Mouse (Mus musculus) neural tube, embryonic 11.5 days (tissue): Measurements from ENCODE around the gene Abhd12b. TPM values are rescaled to one million over a fixed set of nuclear protein-coding genes. Genes with fewer than 3 reads are reported as not detected.

Source experiments
- ATAC-seq: fragments of 200-750 bp; cut with Nextera tagmentation; 2 replicates; pipeline ENCODE4 v1.8.0; 2017; ENCODE audit warnings: moderate number of reproducible peaks, mild to moderate bottlenecking, moderate TSS enrichment, moderate library complexity; ENCODE audit not compliant: insufficient read depth, low FRiP score, low TSS enrichment
- DNase-seq: peaks from one replicate; pipeline ENCODE4 v3.0.0-alpha.2; 2015; ENCODE audit warnings: low spot score
- H3K27ac ChIP-seq: fragments of 300-500 bp; sonication (generic); 2 replicates; pipeline ENCODE4 v1.5.1; 2014; ENCODE audit warnings: low read depth, mild to moderate bottlenecking, low read length
- H3K27me3 ChIP-seq: fragments of 300-500 bp; sonication (generic); 2 replicates; pipeline ENCODE4 v1.6.1; 2014; ENCODE audit warnings: mild to moderate bottlenecking, low read length, mixed read lengths; ENCODE audit not compliant: control insufficient read depth, insufficient read depth
- H3K36me3 ChIP-seq: fragments of 300-500 bp; sonication (generic); 2 replicates; pipeline ENCODE4 v1.6.1; 2014; ENCODE audit warnings: mild to moderate bottlenecking, low read length, moderate library complexity, mixed read lengths; ENCODE audit not compliant: control insufficient read depth, insufficient read depth
- H3K4me1 ChIP-seq: fragments of 300-500 bp; sonication (generic); 2 replicates; pipeline ENCODE4 v1.6.1; 2014; ENCODE audit warnings: low read length, mixed read lengths; ENCODE audit not compliant: control insufficient read depth, insufficient read depth
- H3K4me2 ChIP-seq: fragments of 300-500 bp; sonication (generic); 2 replicates; pipeline ENCODE4 v1.6.1; 2014; ENCODE audit warnings: low read depth, mild to moderate bottlenecking, moderate library complexity
- H3K4me3 ChIP-seq: fragments of 300-500 bp; sonication (generic); 2 replicates; pipeline ENCODE4 v1.5.1; 2014; ENCODE audit warnings: low read depth, low read length
- H3K9ac ChIP-seq: fragments of 300-500 bp; sonication (generic); 2 replicates; pipeline ENCODE4 v1.6.1; 2014; ENCODE audit warnings: mild to moderate bottlenecking, low read length
- H3K9me3 ChIP-seq: fragments of 300-500 bp; sonication (generic); 2 replicates; pipeline ENCODE4 v1.6.1; 2016; ENCODE audit warnings: low read length; ENCODE audit not compliant: control insufficient read depth
- WGBS: fragments of 180-500 bp; shearing (Covaris S2); extraction: QIAGEN DNeasy Blood & Tissue Kit; methylation state at CpG from one replicate; pipeline ENCODE4 v1.1.7; 2014; 5-methylcytosine and 5-hydroxymethylcytosine counted together
- polyA plus RNA-seq: library from polyadenylated mRNA; unstranded; fragments of >200 nt; fragmentation: Nextera tagmentation; extraction: Ambion mirVana; gene quantifications from 2 replicates; pipeline ENCODE4 v1.2.1, GENCODE M21; 2014

Gene Abhd12b
- polyA plus RNA-seq, 1 experiment from 2014 or later, result not detected

- WGBS, result under 1% methylated on average over 94 of the region's 101 CpGs
- peak overlapping the region; percentile 90 for H3K27ac ChIP-seq
- DNase-seq (peak; percentile 86), ATAC-seq (peak; percentile 83)
- no peaks in the 10 kb centered on the region for H3K27me3 ChIP-seq
- peaks cover 11% of the 10 kb centered on the region for H3K4me1 ChIP-seq
- no peaks in the 10 kb centered on the region for H3K36me3 ChIP-seq
- no peaks in the 10 kb centered on the region for H3K9me3 ChIP-seq
- peak overlapping the region; percentile 89 for H3K9ac ChIP-seq
- peak overlapping the region; percentile 75 for H3K4me2 ChIP-seq
- H3K4me3 ChIP-seq, result peak overlapping the region; percentile 74
Observed at GRCm38 (mm10) chr12:70111367-70112089, 42.4 kb upstream of the Abhd12b start.

- WGBS, result 3% methylated on average over 16 of the region's 16 CpGs
- H3K9ac ChIP-seq, result peak overlapping the region; percentile 89
- peak overlapping the region; percentile 74 for H3K4me3 ChIP-seq
- no peaks in the 10 kb centered on the region for H3K36me3 ChIP-seq
- H3K27ac ChIP-seq, result peak overlapping the region; percentile 90; the same call in 1 of the 2 replicates
- peaks cover 10% of the 10 kb centered on the region for H3K4me1 ChIP-seq
- no peak for DNase-seq
- peak overlapping the region; percentile 75 for H3K4me2 ChIP-seq
- no peak; the same call in 1 of the 2 replicates for ATAC-seq
- H3K27me3 ChIP-seq, result no peaks in the 10 kb centered on the region
- no peaks in the 10 kb centered on the region for H3K9me3 ChIP-seq
Observed at GRCm38 (mm10) chr12:70112090-70112383, 41.9 kb upstream of the Abhd12b start.

GRCm38 (mm10) chr12:70113351-70113750 is 40.6 kb upstream of the Abhd12b start, which contains the start of gene Nin:
Gene Nin (minus strand): TSS chr12:70113717.
- Histone ChIP-seq H3K27ac (no peak within 1 kb of the TSS), H3K9ac (no peak within 1 kb of the TSS), H3K9me3 (no peaks in the 10 kb centered on the region), H3K36me3 (no peaks in the 10 kb centered on the region), H3K27me3 (no peaks in the 10 kb centered on the region), H3K4me2 (no peak within 1 kb of the TSS), H3K4me3 (no peak within 1 kb of the TSS), H3K4me1 (no peaks in the 10 kb centered on the region)
- WGBS, result 55% methylated on average over 11 of the region's 11 CpGs
- DNase-seq, result no peak
- no peak for ATAC-seq

- no peak overlapping the region for H3K4me3 ChIP-seq
- no peaks in the 10 kb centered on the region for H3K27me3 ChIP-seq
- no peak overlapping the region for H3K27ac ChIP-seq
- H3K4me1 ChIP-seq, result no peaks in the 10 kb centered on the region
- H3K9me3 ChIP-seq, result no peaks in the 10 kb centered on the region
- no peak overlapping the region for H3K9ac ChIP-seq
- WGBS, result 90% methylated on average over 10 of the region's 10 CpGs
- DNase-seq (no peak), ATAC-seq (no peak)
- no peaks in the 10 kb centered on the region for H3K36me3 ChIP-seq
- H3K4me2 ChIP-seq, result no peak overlapping the region
Observed at GRCm38 (mm10) chr12:70117146-70117545, 36.8 kb upstream of the Abhd12b start.

GRCm38 (mm10) chr12:70118721-70119345 is 35.1 kb upstream of the Abhd12b start:
- WGBS, result 89% methylated on average over 10 of the region's 10 CpGs
- Histone ChIP-seq H3K4me2 (no peak overlapping the region), H3K4me1 (no peaks in the 10 kb centered on the region), H3K36me3 (no peaks in the 10 kb centered on the region), H3K9ac (no peak overlapping the region), H3K27ac (no peak overlapping the region), H3K9me3 (no peaks in the 10 kb centered on the region), H3K4me3 (no peak overlapping the region), H3K27me3 (no peaks in the 10 kb centered on the region)
- ATAC-seq (no peak), DNase-seq (no peak)

GRCm38 (mm10) chr12:70119552-70119951 is 34.4 kb upstream of the Abhd12b start:
- no peaks in the 10 kb centered on the region for H3K9me3 ChIP-seq
- no peak for ATAC-seq
- DNase-seq, result no peak
- H3K27ac ChIP-seq, result no peak overlapping the region
- no peaks in the 10 kb centered on the region for H3K36me3 ChIP-seq
- WGBS, result 77% methylated on average over 2 of the region's 2 CpGs
- no peaks in the 10 kb centered on the region for H3K4me1 ChIP-seq
- H3K27me3 ChIP-seq, result no peaks in the 10 kb centered on the region
- no peak overlapping the region for H3K4me2 ChIP-seq
- no peak overlapping the region for H3K4me3 ChIP-seq
- no peak overlapping the region for H3K9ac ChIP-seq

GRCm38 (mm10) chr12:70126626-70127025 is 27.3 kb upstream of the Abhd12b start:
- ATAC-seq (no peak), DNase-seq (no peak)
- WGBS, result 87% methylated on average over 4 of the region's 4 CpGs
- Histone ChIP-seq H3K4me2 (no peak overlapping the region), H3K36me3 (no peaks in the 10 kb centered on the region), H3K9me3 (no peaks in the 10 kb centered on the region), H3K27ac (no peak overlapping the region), H3K4me1 (no peaks in the 10 kb centered on the region), H3K9ac (no peak overlapping the region), H3K4me3 (no peak overlapping the region), H3K27me3 (no peaks in the 10 kb centered on the region)

GRCm38 (mm10) chr12:70129105-70129504 is 24.8 kb upstream of the Abhd12b start:
- no peak for ATAC-seq
- H3K4me2 ChIP-seq, result no peak overlapping the region
- H3K36me3 ChIP-seq, result no peaks in the 10 kb centered on the region
- H3K4me3 ChIP-seq, result no peak overlapping the region
- no peak overlapping the region for H3K9ac ChIP-seq
- no peak overlapping the region for H3K27ac ChIP-seq
- DNase-seq, result no peak
- 56% methylated on average over 5 of the region's 5 CpGs for WGBS
- H3K27me3 ChIP-seq, result no peaks in the 10 kb centered on the region
- H3K9me3 ChIP-seq, result no peaks in the 10 kb centered on the region
- H3K4me1 ChIP-seq, result no peaks in the 10 kb centered on the region
